Comparison of ENCODE assay signal across 8 mouse cellular contexts in genomic region chr3:87749036-87749435, GRCm38 (mm10). TPM values are rescaled to one million over a fixed set of nuclear protein-coding genes. Genes with fewer than 3 reads are reported as not detected.
DNase-seq lines count a peak whose midpoint lies in the region; ATAC-seq and TF ChIP-seq lines count a peak whose summit lies in the region.

No protein-coding gene starts in this region.

- H3K36me3 ChIP-seq in ES-E14 (ENCODE audit: control insufficient read depth, insufficient read depth, low read length, poor library complexity, severe bottlenecking): no peaks in the 10 kb centered on the region

- no peaks in the 10 kb centered on the region for H3K9me3 ChIP-seq in ES-E14 (ENCODE audit: control insufficient read depth, insufficient read depth, low read depth, low read length)

- peak; percentile 50 to 61 for DNase-seq in left cerebral cortex, adult 18-20 months (ENCODE audit: low spot score in 2 of 2)
- DNase-seq in left cerebral cortex, adult 8-10 months (ENCODE audit: low spot score in 2 of 2): no peak
- DNase-seq in ES-E14 (ENCODE audit: low read depth, low spot score): peak; percentile 77
- peak; percentile 79 for DNase-seq in adrenal gland, postnatal 14 days
- peak; percentile 50 to 61 for DNase-seq in left cerebral cortex, postnatal 14 days (ENCODE audit: low spot score in 2 of 2)
- peak; percentile 72 for DNase-seq in retina, postnatal 1 day
- no peak for DNase-seq in testis, postnatal 10 days (ENCODE audit: low spot score)

- no peak overlapping the region for H3K9ac ChIP-seq in ES-E14 (ENCODE audit: insufficient read depth, low read depth, low read length, poor library complexity, severe bottlenecking)

- peaks cover 0 to 3% of the 10 kb centered on the region in 2 experiments; a peak in 1 of 4 replicates for H3K4me1 ChIP-seq in ES-E14 (ENCODE audit: control insufficient read depth in 2 of 2, insufficient read depth in 2 of 2, low read length in 2 of 2, poor library complexity in 1 of 2)

- intact Hi-C loops in left cerebral cortex, postnatal 14 days (cut with DNase I): no loop called here

- H3K27ac ChIP-seq in ES-E14 (ENCODE audit: insufficient read depth, low read depth, low read length, poor library complexity, severe bottlenecking): no peak overlapping the region

- in situ Hi-C loops in ES-E14 (cut with MboI; ENCODE audit: low sequenced_read_pairs in 2 of 2, unreplicated experiment in 2 of 2): no loop called here

- H3K4me3 ChIP-seq in ES-E14 (ENCODE audit: insufficient read depth in 1 of 2, low read depth in 1 of 2, low read length in 2 of 2, poor library complexity in 1 of 2, severe bottlenecking in 1 of 2): no peak overlapping the region

- ATAC-seq in granulocyte monocyte progenitor cell, adult 5-6 weeks (replicated peaks; ENCODE audit: poor library complexity, severe bottlenecking): peak; percentile 74

TF ChIP-seq in ES-E14, 5 proteins besides CTCF, POLR2A, EP300 and RAD21:
- TF ChIP-seq ZC3H11A (IDR thresholded peaks at IDR 0.05; ENCODE audit: borderline replicate concordance, low read depth, low read length): peak; percentile 15; the same call in 1 of the 2 replicates
- no peak for TF ChIP-seq MAFK (IDR thresholded peaks at IDR 0.05; ENCODE audit: insufficient read depth, low read depth, low read length)

RNA-seq across cellular contexts. Expression of gene Lrrc71, which starts 0.6 kb away (rescaled TPM):
- under 1 TPM in 1 of 2 experiments, not detected in 1; 0.79 TPM for total RNA-seq in left cerebral cortex, adult 18-20 months (2021)
- total RNA-seq in left cerebral cortex, adult 8-10 months (2022): 1 to 10 TPM in 2 of 4 experiments, under 1 TPM in 2; 0.57 to 2.5 (median 1.3) TPM
- total RNA-seq in ES-E14 (2012; rRNA removed): 0.37 and 0.49 TPM in 2 replicates
- total RNA-seq in adrenal gland, postnatal 14 days (2021): 0.56 and 0.60 TPM in 2 replicates
- not detected in 2 replicates for total RNA-seq in granulocyte monocyte progenitor cell, adult 5-6 weeks (2014; fragmentation: Nextera tagmentation)
- not detected in 2 replicates for total RNA-seq in granulocyte monocyte progenitor cell, adult 5-6 weeks (2017)
- total RNA-seq in left cerebral cortex, postnatal 14 days (2021): under 1 TPM; 0.21 to 0.55 TPM

RNA-seq across cellular contexts. Expression of gene Ntrk1, which starts 45.9 kb away (rescaled TPM):
- total RNA-seq in left cerebral cortex, adult 18-20 months (2021): under 1 TPM; 0.49 to 0.95 TPM
- 1 to 10 TPM; 1.9 to 3.0 (median 2.5) TPM for total RNA-seq in left cerebral cortex, adult 8-10 months (2022)
- total RNA-seq in ES-E14 (2012; rRNA removed): 3.8 and 4.5 TPM in 2 replicates
- total RNA-seq in adrenal gland, postnatal 14 days (2021): 4.3 and 14.4 TPM in 2 replicates
- not detected in 2 replicates for total RNA-seq in granulocyte monocyte progenitor cell, adult 5-6 weeks (2014; fragmentation: Nextera tagmentation)
- not detected in 2 replicates for total RNA-seq in granulocyte monocyte progenitor cell, adult 5-6 weeks (2017)
- under 1 TPM in 1 of 2 experiments, not detected in 1; 0.61 TPM for total RNA-seq in left cerebral cortex, postnatal 14 days (2021)

RNA-seq across cellular contexts. Expression of gene Insrr, which starts 47.7 kb away (rescaled TPM):
- under 1 TPM; 0.72 to 0.96 TPM for total RNA-seq in left cerebral cortex, adult 18-20 months (2021)
- 1 to 10 TPM in 2 of 4 experiments, under 1 TPM in 2; 0.66 to 1.6 (median 1.1) TPM for total RNA-seq in left cerebral cortex, adult 8-10 months (2022)
- total RNA-seq in ES-E14 (2012; rRNA removed): 0.11 and 0.18 TPM in 2 replicates
- total RNA-seq in adrenal gland, postnatal 14 days (2021): 0.70 and 2.2 TPM in 2 replicates
- not detected in 2 replicates for total RNA-seq in granulocyte monocyte progenitor cell, adult 5-6 weeks (2014; fragmentation: Nextera tagmentation)
- not detected in 2 replicates for total RNA-seq in granulocyte monocyte progenitor cell, adult 5-6 weeks (2017)
- total RNA-seq in left cerebral cortex, postnatal 14 days (2021): under 1 TPM; 0.57 to 0.66 TPM

Comparison
In these comparisons a context has a peak if more than half of its experiments do, and no peak if none do; other contexts are left out.
1. DNase-seq: peak in left cerebral cortex, adult 18-20 months (2 of 2), ES-E14 (single experiment), adrenal gland, postnatal 14 days (single experiment), left cerebral cortex, postnatal 14 days (2 of 2) and retina, postnatal 1 day (single experiment); none in left cerebral cortex, adult 8-10 months (0 of 2) and testis, postnatal 10 days (single experiment).